Mouse (Mus musculus): ENCODE data around the gene Bbs5. TPM values are rescaled to one million over a fixed set of nuclear protein-coding genes. Genes with fewer than 3 reads are reported as not detected.
"Not testable (repeated sequence)": the region's sequence is repeated elsewhere in the genome, so short reads cannot be mapped to it uniquely, and the experiment has no call there.

Bbs5 gene
- total RNA-seq (2015) (3.3 and 6.8 TPM in 2 replicates), total RNA-seq (2017) (2.7 and 2.8 TPM in 2 replicates)

DNA sequence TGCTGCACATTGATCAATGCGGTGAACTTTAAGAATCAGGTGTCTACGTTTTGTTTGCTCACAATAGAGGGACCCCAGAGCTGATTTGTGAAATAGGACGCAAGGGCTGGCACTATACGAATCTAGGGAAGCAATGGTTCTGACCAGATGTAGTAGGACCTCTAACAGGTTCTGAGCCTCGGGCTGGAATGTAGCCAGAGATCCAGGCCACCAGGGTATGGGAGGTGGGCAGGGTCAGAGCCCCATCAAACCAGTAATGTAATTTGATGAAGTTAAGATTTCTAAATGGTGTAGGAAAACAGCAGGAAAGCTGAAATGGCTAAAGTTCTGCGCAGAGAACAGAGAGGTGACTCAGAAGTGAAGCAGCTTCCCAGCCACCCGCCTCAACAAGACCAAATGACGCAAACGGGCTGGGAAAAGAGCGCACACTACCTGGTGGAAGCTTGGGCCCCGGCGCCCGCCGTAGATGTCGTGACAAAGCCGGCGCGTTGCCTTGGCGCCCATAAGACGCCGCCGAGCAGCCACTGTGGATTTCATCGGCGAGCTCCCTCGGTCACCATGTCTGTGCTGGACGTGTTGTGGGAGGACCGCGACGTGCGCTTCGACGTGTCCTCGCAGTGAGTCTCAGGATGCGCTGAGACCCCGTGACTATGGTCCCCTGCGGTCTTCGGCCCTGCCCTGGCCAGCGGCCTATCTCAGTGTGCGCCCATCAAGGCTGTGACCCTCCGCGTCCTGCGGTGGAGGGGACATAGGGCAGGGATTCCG is at the start of gene Bbs5:
TSS of gene Bbs5 (plus strand) at position 446 of the 765 bp plus-strand sequence.
- peak; percentile 95 for ATAC-seq (ENCODE audit: poor library complexity, severe bottlenecking)

DNA sequence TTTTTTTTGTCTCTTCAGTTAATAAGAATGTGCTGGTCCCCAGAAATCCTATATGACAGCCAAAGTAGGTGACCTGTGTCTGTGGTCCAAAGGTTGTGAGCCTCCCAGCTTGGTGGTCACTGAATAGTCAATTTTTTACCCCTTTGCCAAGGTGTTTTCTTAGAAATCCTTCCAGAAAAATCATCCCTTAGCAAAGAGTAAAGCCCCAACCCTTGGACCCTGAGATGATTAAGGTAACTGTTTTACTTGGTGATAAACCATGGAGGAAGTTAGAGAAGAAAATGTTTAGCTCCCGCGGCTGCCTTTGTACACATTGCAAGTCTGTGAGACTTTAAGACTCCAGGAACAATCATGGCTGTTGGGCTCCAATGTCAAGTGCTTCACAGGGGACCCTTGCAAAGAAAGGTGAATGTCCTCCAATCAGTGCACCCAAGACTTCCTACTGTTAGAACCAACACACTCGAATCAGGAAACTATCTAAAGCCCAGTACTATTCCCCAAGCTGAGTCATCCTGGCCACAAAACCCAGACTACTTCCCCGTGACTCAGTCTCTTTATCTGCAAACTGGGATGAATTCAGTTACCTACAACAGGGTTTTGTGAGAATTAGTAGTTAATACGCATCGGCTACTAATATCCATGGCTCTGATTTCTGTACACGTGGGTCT is 43.1 kb upstream of the Bbs5 start:
- ATAC-seq (ENCODE audit: poor library complexity, severe bottlenecking) = no peak

DNA sequence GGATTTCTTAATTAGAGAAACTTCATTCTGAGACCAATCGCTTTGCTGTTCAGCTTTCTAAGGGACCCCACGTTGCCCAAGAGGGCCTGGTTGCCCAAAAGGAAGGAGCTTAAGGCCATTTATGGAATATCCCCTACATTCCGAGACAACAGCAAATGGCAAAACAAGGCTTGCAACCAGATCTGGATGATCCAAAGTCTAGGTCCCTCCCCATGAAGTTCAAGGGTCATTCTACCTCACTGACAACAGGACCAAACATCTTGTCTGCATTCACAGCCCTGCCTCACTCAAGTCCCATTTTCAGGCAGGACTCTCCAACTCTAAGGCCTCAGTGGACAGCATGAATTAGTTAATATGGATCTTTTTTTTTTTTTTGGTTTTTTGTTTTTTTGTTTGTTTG is 40.4 kb upstream of the Bbs5 start:
- no peak for ATAC-seq (ENCODE audit: poor library complexity, severe bottlenecking)

DNA sequence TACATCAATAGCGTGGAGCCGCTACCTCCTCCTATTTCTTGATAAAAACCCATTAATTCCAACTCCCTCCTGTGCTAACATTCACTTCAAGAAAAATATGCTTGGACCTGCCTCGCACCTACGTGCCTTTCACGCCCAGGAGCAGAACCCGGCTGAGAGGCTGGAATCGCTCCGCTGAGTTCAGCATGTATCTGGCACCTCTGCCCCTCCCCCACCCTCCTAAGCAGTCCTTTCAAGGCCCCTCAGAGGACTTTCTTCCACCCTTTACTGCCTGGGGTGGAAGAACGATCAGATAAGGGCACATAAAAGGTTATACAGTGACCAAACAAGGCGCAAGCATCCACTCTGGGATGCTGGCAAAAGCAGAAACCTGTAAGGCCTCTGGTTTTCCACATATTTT is 34.7 kb upstream of the Bbs5 start:
- no peak for ATAC-seq (ENCODE audit: poor library complexity, severe bottlenecking)

DNA sequence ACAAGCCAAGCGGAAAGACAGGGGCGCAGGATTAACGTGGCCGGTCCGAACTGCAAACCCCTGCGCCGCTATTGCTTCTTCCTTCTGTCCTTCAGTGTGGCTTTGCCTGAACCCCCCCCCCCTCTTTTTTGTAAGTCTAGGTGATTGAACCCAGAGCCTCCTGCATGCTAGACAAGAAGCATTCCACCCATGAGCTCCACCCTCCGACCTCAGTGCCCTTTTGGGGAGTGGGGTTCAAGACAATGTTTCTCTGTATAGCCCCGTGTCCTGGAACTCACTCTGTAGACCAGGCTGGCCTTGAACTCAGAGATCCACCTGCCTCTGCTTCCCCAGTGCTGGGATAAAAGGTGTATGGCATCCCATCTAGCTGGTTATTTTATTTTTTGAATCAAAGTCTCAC is 34.3 kb upstream of the Bbs5 start:
- no peak for ATAC-seq (ENCODE audit: poor library complexity, severe bottlenecking)

DNA sequence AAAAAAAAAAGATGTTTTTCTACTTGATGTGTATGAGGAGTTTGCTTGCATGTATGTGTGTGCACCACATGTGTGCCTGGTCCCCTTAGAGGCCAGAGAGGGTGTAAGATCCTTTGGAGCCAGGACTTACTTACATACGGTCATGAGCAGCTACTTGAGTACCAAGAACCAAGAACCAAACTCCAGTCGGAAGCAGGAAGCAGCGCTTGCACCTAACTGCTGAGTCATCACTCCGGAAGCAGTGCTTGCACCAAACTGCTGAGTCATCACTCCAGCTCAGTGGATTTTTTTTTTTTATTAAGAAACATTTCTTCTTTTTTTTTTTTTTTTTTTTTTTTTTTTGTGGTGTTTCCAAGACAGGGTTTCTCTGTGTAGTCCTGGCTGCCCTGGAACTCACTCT is 33.7 kb upstream of the Bbs5 start:
- peak; percentile 60 for ATAC-seq (ENCODE audit: poor library complexity, severe bottlenecking)

DNA sequence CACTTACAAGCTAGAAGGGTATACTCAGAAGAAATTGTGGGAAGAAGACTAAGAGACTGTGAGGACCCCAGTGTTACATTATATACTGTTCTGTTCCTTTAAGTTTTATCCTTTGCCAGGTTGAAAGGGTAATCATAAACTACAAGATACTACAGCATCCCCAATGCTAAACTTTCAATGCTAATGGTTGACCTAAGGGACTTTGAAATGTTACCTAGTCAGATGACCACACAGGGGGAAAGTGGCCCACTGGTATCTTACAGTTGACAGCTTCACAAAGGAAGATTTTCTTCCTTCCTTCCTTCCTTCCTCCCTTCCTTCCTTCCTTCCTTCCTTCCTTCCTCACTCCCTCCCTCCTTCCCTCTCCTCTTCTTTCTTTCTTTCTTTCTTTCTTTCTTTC is 28.6 kb upstream of the Bbs5 start:
- ATAC-seq (ENCODE audit: poor library complexity, severe bottlenecking) = no peak

DNA sequence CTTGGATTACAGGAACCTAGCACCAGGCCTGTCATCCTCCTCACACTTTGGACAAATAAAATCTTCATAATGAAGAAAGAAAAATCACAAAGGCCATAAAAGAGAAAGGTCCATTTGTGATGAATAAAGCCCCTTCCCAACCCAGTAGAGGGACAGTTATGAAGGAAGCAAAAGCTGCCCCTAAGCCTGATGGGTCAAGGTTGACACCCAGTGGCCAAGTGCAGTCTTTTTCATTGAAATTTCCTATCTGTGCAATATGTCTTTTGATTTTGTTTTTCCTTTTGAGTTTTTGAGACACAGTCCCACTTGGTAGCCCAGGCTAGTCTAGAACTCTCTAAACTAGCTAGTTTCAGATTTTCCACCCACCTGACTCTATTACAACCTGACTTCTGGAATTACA is 27.7 kb upstream of the Bbs5 start:
- no peak for ATAC-seq (ENCODE audit: poor library complexity, severe bottlenecking)

DNA sequence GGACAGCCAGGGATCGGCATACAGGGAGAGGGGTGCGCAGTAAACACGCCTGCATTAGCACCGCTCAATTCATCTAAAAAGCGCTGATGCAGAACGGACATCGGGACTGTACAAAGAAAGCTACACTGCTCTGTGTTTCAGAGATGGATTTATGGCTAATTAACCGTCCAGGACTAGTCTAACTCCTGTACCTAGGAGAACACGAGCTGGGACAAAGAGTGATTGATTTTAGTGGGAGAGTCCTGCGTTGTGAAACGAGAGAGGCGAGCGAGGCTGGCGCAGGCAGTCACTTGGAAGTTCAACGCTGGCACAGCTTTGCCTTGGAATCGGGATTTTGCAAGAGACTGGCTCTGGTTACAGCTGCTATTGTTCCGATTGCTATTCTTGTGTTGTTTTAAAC is 17.8 kb upstream of the Bbs5 start:
- no peak for ATAC-seq (ENCODE audit: poor library complexity, severe bottlenecking)

DNA sequence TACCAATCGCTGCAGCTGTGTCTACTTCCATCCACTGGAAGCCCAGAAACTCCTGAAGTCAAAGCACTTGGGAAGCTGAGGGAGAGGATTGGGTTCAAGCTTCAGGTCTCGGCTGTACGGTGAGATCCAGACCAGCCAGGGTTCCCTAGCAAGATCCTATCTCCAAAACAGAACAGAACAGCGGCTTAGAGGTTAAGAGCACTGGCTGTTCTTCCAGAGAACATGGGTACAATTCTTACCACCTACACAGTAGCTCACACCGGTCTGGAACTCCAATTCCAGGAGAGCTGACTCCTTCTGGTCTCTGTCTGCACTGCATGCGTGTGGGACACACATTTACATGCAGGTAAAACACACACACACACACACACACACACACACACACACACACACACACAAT is 17.1 kb upstream of the Bbs5 start:
- ATAC-seq (ENCODE audit: poor library complexity, severe bottlenecking) = no peak

DNA sequence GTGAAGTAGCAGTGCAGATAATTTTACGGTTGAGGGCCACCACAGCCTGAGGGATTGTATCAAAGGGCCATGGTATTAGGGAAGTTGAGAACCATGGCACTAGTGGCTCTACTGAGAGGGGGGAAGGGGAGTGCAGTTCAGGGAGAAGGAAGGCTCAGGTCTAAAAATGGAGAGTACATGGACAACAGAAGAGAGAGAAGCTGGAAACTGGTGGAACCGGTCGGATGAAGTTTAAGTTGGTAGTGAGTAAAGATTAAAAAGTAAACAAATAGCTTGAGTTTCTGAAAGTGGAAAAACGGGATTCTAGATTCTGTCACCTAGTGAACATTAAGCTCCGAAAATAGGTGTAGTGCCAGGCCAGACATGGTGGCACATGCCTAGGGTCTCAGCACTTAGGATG is 16.2 kb upstream of the Bbs5 start:
- ATAC-seq (ENCODE audit: poor library complexity, severe bottlenecking) = no peak

DNA sequence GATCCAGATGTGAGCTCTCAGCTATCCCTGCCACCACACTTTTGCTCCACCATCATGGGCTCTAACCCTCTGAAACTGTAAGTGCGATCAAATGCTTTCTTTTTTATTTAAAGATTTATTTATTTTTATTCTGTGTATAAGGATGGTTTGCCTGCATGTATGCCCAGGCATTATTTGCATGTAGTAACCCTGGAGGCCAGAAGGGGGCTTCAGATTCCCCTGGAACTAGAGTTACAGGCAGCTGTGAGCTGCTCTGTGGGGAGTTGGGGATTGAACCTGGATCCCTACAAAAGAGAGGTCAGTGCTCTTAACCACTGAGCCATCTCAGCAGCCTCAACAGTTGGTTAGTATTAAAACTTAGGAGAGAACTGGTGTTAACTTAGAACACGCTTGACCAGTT is 15.5 kb upstream of the Bbs5 start:
- ATAC-seq (ENCODE audit: poor library complexity, severe bottlenecking) = peak; percentile 53; the same call in 1 of the 2 replicates

DNA sequence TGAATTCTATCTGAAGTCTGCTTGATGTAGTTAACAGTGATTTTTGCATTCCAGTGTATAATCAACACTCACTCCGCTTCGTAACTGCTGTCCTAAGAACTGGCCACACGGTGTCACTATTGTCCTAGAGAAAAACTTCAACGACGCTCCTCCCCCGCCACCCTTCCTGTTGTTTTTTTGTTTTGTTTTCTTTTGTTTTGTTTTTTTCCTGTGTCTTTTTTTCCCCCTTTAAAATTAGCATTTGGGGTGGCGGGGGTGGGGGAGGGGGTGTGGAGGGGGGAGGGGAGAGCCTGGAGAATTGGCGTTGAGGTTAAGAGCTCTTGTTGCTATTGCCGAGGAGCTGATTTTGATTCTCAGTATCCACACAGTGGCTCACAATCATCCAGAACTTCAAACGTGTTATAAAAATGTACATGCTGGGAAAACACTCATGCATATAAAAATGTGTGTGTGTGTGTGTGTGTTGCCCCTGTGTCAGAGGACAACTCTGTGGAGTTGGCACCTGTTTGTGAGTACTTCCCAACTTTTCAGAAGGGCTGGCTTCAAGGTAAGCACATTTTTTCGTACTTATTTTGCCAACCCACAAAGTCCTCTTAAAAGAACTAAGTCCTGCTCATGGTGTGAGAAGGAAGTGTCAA is 11.8 kb upstream of the Bbs5 start:
- peak; percentile 95 for ATAC-seq (ENCODE audit: poor library complexity, severe bottlenecking)

DNA sequence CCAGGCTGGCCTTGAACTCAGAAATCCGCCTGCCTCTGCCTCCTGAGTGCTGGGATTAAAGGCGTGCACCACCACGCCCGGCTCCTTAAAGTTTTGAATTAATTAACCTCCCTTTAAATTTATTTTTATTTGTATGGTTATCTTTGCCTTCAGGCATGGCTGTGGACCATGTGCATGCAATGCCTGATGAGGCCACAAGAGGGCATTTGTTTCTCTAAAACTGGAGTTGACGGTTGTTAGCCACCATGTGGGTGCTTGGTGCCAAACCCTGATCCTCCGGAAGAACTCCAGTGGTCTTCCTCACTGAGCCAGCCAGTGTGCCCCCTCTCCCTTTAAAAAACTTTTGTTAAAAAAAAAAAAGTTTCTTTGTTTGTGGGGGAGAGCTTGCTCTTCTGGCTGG is 11.2 kb upstream of the Bbs5 start:
- peak; percentile 85 for ATAC-seq (ENCODE audit: poor library complexity, severe bottlenecking)

DNA sequence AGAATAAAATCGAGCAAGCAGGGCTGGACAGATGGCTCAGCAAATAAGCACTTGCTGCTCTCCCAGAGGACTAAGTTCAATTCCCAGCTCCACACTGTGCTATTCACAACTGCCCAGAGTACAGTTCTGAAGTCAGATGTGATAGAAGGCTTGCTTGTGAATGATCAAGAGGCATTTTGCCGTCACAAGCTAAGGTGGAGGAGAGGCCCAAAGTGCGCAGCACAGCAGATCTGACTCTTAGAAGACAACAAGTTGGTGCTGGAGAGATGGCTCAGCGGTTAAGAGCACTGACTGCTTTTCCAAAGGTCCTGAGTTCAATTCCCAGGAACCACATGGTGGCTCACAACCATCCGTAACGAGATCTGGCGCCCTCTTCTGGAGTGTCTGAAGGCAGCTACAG is 9.0 kb upstream of the Bbs5 start:
- ATAC-seq (ENCODE audit: poor library complexity, severe bottlenecking) = not testable (repeated sequence)

DNA sequence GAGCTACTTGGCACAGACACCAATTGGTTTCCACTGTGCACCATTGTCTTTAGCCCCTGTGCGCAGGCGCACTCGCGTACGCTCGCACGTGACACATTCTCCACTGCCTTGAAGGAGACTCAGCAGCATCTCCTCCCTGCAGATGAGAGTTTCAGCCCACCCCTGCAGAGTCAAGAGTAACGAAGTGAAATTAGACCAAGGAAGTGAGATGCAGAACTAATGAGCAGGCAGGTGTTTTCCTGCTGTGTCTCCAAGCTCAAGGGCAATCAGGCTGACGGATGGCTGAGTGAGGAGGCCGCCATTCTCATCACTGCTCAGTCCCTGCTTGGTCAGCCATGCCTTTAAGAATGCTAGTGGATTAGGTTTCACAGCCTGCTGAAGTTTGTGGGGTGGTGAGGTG is 6.9 kb upstream of the Bbs5 start:
- no peak for ATAC-seq (ENCODE audit: poor library complexity, severe bottlenecking)

DNA sequence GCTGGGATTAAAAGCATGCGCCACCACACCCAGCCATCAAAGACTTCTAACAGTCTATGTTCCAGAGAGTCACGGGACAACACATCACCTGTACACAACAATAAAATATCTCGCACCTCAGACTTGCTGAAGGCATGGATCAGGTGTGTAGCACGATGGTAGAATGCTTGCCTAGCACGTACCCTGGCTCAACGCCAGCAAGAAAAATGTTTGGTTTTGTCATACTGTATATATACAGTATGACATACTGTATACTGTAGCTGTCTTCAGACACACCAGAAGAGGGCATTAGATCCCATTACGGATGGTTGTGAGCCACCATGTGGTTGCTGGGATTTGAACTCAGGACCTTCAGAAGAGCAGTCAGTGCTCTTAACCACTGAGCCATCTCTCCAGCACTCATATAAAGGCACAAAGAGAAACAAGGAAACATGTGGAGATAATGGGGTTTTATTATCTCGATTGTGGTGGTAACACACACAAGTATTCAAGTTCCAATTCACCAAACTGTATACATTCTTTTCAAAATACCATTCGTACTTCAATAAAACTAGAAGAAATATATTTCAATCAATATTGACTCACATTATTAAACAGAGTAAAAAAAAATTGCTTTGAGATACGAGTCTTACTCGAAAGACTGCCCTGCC is 1.9 kb upstream of the Bbs5 start:
- no peak for ATAC-seq (ENCODE audit: poor library complexity, severe bottlenecking)

DNA sequence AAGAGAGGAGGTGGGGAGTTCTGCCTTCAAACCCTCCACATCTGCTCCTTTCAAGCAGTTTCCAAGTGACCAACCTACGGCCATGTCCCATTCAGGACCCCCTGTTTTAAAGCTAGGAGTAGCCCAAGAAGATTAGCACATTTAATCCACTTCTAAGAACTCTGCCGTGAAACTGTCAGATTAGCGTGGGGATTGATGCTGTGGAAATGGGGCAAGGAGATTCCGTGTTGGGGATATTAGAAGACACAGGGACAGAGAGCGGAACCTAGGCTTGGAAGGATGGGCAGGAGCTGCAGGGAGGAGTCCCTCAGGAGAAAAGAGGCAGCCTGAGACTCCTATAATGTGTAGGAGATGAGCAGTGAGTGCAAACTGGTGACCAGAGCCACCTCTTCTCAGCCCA is 2.7 kb downstream of the Bbs5 start:
- ATAC-seq (ENCODE audit: poor library complexity, severe bottlenecking) = no peak

DNA sequence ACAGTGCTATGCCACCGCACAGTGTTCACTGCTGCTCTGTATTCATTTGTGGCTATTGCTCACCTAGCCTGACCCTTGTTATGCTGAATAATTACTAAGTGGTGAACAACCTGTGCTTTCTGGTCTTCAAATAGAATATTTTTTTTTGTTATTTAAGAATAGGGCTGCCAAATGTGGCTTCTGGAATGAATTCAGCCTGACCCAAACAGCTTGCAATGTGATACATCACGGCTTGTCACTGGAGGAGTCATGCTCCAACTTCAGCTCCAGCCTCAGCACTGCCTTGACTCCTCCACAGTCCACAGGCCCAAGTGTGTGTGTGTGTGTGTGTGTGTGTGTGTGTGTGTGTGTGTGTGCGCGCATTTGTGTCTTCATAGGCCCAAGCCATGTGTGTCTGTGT is 12.4 kb downstream of the Bbs5 start:
- no peak for ATAC-seq (ENCODE audit: poor library complexity, severe bottlenecking)

DNA sequence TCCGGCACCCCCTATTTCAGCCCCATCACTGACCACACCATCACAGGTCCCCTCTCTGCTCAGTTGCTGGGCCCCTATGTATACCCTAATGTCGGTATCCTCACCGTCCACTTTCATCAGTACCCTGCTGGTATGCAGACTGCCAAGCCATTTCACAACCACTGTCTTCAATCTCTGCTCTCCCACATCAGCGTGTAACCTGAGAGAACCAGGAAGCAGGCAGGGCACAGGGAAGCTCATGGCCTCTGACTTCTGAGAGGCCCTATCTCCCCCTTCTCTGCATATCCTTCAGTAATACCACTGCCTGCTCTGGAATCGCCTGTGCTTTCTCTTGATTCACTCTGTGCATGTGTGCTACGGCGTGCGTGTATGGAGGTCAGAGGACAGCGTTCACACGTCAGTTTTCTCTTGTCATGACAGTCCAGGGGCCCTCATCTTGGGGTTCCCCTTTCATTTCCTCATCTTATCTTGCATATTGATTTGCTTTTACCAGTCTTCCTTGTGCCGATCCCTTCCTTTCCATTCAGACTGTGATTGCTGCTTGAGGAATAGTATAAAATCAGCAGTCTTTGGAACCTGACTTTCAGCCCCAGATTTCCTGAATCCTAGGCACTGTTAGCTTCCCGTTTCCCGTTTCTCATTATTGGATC is 17.0 kb downstream of the Bbs5 start:
- ATAC-seq (ENCODE audit: poor library complexity, severe bottlenecking) = peak; percentile 89

DNA sequence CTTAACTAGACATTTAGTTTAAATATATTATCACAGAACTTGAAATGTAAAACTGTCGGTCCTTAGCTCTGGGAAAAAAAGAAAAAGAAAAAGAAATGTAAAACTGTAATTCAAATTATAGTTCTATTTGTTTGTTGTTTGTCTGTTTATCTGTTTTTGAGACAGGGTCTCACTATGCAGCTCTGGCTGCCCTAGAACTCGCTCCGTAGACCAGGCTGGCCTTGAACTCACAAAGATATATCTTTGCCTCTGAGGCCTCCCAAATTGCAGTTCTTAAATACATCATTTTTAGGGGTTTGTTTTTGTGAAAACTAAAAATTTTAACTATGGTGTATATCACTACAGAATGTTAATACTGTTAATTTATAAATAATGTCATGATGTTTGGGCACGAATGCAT is 20.7 kb downstream of the Bbs5 start:
- ATAC-seq (ENCODE audit: poor library complexity, severe bottlenecking) = no peak

Measured in megakaryocyte, adult 5-6 weeks (primary cell).